Mouse (Mus musculus): ENCODE data around the gene Tm7sf3.

Gene Tm7sf3

DNA sequence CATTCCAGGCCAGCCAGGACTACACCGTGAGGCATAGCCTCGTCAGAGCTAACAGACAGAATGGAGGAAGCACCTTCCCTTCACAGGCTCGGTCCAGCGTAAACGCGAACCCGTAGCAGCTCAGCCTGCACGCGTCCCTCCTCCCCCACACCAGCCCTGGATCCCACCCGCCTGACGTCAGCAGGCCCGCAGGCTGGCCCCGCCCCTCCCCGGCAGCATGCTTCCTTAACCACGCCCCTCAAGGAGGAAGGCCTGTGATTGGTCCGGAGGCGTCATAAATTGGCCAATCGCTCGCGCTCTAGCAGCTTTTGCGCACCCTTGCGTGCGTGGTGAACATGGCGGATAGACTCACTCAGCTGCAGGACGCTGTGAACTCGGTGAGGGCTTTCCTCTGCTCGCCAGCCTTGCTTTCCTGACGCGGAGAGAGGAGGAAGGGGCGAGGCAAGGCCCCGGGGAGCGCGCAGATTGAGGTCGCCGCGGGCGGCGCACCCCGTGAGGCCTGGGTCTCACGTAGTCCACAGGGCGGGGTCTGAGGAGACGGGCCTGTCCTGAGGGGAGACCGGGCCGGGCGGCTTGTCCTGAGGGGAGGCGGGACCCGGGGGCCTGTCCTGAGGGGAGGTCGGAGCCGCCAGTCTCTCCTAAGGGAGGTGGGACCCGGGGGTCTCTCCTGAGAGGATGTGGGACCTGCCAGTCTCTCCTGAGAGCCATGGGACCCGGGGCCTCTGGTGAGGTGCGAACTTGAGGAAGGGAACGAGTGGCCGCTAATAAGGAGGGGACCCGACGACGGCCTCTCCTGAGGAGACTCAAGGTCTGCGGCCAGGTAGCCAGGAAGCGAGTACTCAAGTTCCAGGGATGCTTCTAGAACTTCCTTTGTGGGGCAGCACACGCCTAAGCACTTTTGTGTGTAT lies at the start of gene Tm7sf3, which contains the start of gene Med21:
Gene Tm7sf3 (minus strand): TSS at position 549 of the 908 bp plus-strand sequence.
Gene Med21 (plus strand): TSS at position 272 of the 908 bp plus-strand sequence.
- DNase-seq (ENCODE audit: low read depth, low spot score) = peak; percentile 98

DNA sequence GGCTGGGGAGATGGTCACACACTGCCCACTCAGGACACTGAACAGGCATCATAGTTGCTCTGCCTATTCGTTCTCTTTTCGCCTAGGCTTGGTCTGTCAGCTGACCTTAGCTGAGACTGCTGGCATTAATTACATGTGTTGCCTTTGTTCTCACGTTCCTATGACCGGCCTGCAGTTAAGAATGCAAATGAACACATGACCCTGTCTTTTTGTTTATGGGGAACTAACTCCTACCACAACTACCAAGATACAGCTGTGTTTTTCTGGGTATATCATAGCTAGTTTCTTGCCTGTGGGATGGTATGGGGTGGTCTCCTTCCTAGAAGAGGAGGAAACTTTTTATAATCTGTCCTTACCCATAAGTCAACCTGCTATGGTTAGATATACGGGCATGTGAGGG lies 46.2 kb upstream of the Tm7sf3 start:
- DNase-seq (ENCODE audit: low read depth, low spot score) = no peak

DNA sequence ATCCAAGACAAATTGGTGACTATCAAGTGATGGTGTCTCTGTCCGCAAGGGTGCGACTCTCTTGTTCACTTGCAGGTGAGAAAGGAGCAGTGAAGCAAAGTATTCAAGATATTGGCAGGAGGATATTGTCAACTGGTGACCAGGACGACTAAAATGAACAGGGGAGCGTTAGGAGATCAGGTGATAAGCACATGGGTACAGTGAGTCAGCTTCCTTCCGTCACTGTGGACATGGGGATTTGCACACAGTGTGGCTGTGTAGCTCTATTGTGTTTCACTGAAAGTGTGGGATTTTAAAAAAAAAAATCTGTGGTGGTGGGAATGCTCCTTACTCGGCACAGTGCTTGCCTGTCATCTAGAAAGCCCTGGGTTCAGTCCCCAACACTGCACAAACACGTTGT lies 45.4 kb upstream of the Tm7sf3 start:
- DNase-seq (ENCODE audit: low read depth, low spot score) = no peak

DNA sequence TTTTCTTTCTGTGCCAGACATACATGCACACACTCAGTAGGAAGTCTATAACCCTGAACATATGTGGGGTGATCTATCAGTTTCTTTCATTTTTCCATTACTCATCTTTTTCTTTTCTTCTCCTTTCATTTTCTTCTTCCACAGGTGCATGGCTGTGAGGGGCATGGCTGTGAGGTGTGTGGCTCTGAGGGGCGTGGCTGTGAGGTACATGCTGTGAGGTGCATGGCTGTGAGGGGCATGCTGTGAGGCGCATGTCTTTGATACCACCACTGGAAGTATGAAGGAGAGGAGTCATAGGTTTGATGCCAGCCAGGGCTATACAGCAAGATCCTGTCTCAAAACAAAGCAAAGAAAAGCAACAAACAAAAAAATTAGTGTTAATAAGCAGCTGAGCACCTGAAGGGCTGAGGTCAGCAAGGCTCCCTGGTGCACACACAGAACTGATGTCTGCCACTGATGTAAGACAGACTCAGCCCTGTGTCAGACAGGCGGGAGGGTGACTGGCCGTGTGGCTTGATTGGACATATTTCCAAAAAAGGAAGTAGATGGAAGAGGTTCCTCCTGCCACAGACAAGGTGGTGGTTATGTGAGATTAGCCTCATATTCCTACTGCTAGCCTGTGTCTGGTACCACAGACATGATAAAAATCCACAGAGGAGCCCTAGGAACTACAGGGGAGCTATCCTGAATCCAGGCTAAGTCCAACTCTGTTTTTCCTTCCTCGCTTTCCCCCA lies 44.0 kb upstream of the Tm7sf3 start:
- peak; percentile 57 for DNase-seq (ENCODE audit: low read depth, low spot score)

DNA sequence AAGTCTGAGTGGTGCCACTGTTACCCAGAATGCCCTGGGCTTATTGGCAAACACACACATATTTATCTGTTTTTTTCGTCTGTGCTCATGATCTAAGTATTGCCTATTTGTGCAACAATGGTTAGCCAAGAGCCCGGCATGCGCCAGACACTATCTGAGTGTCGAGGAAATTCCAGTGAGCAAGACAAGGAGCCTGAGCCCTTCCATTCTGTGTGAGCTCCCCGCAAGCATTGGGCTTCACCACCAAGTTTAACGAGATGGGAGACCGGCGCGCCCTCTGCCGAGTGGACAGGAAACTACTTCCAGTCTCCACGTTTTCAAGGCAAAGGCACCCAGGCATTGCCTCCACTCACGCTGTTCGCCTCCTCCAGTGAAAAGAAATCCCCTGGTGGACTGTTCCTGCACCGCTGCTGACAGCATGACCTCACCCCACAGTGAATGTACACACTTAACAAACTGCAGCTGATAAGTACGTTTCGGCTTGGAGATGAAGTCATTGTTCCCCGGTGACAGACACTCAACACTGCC lies 43.2 kb upstream of the Tm7sf3 start:
- DNase-seq (ENCODE audit: low read depth, low spot score) = peak; percentile 76

DNA sequence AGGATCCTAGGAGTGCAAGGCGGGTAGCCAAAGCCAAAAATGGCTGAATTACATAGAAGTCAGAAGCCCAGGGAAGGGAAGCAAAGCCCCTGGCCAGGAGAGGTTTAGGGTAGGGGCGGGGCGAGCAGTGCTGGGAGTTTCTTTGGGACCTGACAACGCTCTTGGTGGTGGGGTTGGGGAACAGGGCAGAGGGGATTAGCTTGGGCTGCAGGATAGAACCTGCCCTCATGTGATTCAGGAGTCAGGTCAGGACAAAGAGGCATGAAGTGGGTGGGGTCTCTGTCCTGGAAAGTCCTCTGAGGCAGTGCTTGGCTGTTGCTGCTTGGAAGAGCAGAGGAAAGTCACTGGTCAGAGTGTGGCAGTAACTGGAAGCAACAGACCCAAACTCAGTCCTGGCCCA lies 41.3 kb upstream of the Tm7sf3 start:
- DNase-seq (ENCODE audit: low read depth, low spot score) = no peak

DNA sequence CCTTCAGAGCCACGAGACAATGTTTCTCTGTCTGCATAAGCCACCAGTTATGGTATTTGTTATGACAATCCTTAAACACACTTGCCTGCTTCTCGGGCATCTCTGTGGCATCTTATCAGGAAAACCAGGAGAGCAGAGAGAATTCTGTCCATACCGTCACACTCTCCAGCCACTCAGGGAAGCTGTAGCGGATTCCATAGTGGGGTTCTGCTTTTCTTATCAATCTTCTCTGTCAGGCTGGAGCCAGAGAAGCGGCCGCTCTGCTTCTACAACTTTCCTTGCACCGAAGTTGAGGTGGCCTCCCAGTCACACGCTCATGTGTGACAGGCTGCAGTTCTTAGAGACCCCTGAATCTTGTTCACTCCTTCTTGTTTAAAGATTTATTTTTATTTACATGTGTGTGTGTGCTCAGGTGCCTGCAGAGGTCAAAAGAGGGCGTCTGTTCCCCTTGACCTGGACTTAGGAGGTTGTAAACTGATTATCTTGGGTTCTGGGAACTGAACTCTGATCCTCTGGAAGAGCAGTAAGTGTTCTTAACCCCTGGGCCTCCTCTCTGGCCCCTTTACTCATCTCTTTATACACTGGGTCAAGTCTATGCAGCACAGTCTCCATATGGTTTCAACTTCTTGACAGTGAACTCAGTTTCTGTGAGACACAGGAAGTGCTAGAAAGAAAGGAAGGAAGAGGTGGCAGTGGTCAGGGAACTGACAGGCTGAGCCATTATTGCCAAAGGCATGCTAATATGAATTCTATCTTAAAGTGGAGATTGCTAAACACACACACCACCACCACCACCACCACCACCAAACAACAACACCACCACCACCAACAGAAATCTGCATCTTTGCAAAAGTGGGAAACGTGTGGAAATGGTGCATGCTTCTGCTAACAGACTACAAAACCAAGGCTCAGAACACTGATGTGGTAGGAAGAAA lies 35.8 kb upstream of the Tm7sf3 start:
- DNase-seq (ENCODE audit: low read depth, low spot score) = no peak

DNA sequence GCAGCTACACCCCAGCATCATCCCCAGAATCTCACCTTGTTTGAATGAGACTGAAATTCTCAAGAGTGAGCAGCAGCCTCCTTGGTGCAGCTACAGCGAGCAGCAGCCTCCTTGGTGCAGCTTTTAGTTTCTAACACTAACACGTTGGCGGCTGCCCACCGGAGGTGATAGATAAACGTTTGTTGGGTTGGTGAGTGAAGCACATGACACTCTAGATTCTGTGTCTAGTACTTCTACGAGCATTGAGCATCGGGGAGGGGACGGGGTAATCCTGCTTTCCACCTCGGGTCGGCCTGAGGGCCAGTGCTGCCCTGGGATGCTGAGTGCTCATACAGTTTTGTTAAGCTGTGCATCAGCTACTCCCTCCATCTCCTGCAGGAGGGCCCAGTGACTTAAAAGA lies 34.3 kb upstream of the Tm7sf3 start:
- DNase-seq (ENCODE audit: low read depth, low spot score) = no peak

DNA sequence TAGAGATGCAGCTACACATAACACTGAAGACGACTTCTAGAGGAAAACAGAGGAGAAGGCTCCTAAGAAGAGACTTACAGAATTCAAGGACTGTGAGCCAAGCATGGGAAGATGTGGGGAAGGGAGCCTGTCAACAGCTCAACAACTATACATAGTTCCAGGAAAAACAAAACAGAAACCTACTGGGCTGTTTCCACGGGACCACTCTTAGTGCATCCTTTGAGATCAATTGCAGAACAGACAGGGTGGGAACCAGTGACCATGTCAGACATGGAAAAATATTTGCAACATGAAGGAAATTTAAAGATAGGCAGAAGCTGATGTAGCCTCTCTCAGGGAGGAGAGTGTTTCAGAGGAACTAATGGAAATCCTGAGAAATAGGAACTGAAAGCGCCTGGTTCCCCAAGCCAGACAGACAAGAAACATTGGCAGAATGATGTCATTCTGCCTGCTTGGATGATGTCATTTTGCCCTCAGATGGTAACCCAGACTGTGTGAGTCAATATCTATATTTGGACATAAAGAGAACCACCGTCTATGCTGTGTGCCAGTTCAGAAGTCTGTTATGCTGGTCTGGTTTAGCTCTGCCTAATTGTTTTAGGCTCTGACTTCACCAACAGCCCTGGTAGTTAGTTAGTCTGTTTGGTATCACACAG lies 32.4 kb upstream of the Tm7sf3 start:
- DNase-seq (ENCODE audit: low read depth, low spot score) = no peak

DNA sequence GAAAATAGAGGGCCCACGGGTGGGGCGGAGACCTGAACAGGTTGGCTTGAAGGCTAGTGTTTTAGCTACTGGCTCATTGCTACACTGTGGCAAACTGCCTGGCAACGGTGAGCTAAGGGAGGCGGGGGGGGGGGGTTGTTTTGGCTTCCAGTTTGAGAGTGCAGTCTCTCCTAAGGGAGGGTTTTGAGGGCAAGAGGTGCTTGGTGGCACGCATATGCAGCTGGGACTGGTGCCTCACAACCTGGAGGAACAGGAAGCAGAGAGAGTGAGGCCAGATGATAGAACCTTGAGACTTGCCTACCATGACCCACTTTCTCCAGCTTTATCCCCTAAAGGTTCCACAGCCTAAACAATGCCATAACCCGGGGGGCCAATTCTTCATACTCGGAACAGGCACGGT lies 31.8 kb upstream of the Tm7sf3 start:
- DNase-seq (ENCODE audit: low read depth, low spot score) = no peak

DNA sequence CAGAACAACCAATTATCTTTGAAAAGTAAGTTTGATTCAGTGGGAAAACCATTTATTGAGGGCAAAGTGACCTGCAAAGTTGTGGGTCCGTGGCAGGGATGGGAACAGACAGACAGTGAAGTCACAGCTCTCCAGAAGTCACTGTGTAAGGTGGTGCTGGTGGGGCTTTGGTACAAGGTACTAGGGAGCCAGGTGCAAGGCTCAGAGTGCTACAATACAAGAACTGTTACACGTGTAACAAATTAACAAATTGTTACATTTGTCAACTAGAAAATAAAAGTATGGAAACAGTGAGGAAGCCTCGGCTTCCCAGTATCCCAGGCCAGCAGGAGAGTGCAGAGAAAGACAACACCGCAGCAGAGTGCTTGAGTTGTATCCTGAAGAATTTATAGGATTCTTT lies 31.1 kb upstream of the Tm7sf3 start:
- no peak for DNase-seq (ENCODE audit: low read depth, low spot score)

DNA sequence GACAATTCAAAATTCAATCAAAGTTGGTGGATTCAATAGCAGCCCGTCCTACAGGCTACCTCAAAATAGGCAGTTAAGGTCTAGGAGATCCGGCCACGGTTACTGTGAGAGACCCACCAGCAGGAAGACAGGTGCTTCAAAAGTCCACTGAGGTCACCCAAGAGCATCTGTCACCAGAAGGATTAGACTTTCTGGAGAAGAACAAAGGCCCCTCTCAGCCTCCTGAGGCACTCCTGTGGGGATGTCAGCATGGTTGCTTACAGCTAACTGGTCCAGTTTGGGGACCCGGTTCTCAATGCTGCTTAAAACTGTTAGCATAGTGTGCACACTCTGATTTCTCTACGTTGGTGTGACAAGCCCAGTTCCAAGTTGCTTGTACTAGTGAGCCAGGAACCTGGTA lies 29.5 kb upstream of the Tm7sf3 start:
- DNase-seq (ENCODE audit: low read depth, low spot score) = no peak

DNA sequence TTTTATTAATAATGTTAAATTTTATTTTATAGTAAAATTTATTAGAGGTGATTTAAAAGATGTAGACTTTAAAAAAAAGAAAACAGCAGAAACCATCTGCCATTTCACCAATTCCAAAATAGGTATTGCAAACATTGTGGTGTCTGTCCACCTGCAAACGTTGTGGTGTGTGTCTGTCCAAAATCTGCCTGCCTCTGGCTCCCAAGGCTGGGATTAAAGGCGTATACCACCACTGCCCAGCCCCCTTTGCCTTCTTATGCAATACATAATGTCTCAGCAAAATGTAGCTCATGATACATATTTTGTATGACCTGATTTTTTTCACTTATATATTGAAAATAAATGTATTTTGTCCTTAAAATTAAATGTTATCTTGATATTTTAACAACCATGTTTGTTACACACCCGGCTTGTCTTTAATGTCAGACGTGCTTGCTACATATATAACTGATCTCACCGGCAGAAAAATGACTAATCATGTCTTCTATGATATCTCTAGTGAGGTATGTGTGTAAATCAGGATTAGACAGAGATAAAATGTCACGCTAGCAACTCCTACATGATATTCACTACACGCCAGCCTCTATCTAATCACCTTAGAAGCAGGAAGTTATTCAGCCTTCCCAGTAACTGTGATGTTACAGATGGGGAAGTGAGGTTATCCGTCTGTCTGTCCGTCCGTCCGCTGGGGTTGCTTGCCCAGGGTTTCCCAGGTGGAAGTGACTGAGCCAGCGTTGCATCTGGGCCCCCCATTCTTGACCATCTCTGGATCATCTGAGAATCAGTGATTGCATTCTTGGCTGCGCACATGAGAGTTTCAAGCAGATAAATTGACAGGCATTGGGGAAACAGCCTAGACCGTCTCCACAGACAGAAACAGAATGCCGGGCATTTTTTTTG lies 28.6 kb upstream of the Tm7sf3 start:
- DNase-seq (ENCODE audit: low read depth, low spot score) = no peak

DNA sequence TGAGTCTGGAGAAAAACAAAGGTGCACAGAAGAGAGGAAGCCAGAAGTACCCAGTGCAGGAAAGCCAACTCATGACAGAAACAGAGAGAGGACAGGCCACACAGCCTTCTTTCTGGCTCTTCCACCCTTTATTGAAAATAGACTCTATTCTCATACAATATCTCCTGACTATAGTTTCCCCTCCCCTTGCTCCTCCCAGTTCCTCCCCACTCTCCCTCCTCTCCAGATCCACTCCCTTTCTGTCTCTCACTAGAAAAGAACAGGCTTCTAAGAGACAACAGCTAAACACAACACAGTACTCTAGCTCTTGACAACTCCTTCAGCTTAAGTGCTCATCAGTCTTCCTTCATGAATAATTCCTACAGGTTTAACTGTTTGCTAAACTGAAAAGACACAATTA lies 26.0 kb upstream of the Tm7sf3 start:
- no peak for DNase-seq (ENCODE audit: low read depth, low spot score)

DNA sequence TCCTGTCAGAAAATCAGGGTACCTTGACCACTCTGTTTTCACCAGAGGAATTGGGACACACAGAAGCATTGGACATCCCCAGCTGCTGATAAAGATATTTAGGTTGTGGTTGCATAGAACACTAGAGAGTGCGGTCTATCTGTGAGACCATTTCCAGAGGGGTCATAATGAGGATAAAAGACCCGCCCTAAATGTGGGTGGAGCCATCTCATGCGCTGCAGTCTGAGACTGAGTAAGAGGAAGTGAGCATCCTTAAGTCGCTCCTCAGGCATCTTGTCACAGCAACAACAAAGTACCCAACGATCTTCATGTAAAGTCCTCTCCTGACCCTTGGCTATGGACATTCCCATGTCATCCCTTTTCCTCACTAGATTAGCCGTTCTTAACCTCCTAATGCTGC lies 24.2 kb upstream of the Tm7sf3 start:
- no peak for DNase-seq (ENCODE audit: low read depth, low spot score)

DNA sequence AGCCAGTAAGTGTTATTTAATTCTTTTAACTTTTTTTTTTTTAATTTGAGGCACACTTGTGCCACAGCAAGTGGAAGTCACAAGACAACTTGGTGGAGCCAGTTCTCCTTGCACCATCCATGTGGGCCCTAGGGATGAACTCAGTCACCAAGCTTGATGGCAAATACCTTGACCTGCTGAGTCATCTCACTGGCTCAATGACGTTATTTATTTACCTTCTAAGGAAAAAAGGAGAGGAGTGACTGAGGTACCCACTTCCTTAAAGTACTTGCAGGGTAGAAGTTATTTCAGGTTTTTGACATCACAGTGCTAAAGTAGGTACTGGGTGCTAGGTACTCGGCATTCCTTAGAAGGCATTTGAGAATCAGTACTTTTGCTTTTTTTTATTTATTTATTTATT lies 22.8 kb upstream of the Tm7sf3 start:
- DNase-seq (ENCODE audit: low read depth, low spot score) = no peak

DNA sequence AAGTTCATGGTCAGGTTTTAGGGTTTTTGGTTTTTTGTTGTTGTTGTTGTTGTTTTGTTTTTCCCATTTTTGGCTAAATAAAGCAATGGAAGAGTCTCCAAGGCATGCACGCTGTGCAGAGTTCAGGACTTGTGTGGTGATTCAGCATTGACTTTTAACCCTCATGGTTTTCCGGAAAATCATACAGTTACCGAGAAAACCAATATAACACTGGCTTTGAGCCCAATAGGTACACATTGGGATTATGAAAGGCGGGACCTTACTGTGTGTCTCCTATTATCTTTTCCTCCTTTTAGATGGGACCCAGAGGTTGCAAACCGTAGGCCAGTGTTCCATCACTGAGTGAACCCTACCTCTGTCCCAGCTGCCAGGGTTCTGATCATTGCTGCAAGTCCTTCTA lies 22.3 kb upstream of the Tm7sf3 start:
- no peak for DNase-seq (ENCODE audit: low read depth, low spot score)

DNA sequence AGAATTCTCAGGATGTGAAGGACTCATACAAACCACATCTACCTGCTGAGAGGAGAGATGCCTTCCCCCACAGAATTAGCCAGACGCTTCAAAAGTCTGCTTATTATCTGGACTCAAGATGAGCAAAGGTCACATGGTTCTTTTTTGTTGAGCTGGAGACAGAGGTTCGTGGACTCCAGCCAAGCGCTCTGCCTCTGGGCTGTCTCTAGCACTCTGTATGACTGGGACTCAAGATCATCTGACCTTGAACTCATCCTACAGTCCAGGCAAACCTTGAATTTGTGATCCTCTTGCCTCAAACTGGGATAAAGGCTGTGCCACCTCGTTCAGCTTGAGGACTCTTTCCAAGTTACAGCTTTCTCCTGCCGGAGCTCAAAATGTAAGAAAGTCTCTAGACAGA lies 21.5 kb upstream of the Tm7sf3 start:
- DNase-seq (ENCODE audit: low read depth, low spot score) = peak; percentile 32

DNA sequence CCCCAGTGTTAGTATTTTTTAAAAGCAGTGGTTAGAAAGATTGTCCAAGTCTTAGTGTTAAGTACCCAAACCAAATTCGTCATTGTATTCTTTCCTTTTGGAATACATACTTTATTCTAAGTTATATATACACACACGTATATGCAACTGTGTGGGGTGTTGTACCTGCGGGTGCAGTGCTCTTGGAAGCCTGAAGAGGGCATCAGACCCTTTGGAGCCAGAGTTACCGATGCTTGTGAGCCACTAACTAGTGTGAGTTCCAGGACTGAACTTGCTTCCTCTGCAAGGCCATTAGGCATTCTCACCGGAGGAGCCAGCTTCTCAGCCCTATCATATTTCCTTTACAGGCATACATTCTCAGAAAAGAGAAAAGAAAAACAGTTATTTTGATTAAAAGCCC lies 20.1 kb upstream of the Tm7sf3 start:
- DNase-seq (ENCODE audit: low read depth, low spot score) = peak; percentile 66

DNA sequence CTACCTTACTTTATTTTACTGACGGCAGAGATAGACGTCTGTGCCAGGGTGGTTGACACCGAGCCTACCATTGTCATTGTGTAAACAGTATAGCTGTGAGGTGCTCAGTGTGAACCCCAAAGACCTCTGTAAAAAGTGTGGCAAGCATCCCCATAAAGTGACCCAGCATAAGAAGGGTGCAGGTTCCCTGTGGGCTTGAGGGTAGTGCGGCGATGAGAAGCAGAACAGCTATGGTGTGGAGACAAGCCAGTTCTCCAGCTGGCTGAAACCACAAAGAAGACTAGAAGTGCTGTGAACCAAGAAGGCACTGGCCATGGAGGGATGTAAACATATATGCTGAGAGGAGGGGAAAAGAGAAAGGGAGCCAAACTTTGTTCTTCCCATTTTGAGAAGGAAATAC lies 19.0 kb upstream of the Tm7sf3 start:
- DNase-seq (ENCODE audit: low read depth, low spot score) = no peak
